Mouse (Mus musculus) Patski (cell line): ENCODE results near the gene Junb. TPM values are rescaled to one million over a fixed set of nuclear protein-coding genes. Genes with fewer than 3 reads are reported as not detected.
A peak's percentile ranks its signal among the peaks of the same experiment; 100 is the strongest.

ENCODE experiments used
- ATAC-seq: fragments of 100-300 bp; one replicate; pipeline ENCODE4 v1.8.0; 2021
- CTCF ChIA-PET: fragments of 350-600 bp; sonication (Branson Sonifier 250); formaldehyde crosslinking; loops from one replicate; lab custom pipeline; 2022; ENCODE audit warnings: inconsistent platforms; lab: Charles Lee
- POLR2A ChIA-PET: fragments of 350-600 bp; sonication (Branson Sonifier 250); formaldehyde crosslinking; loops from one replicate; lab custom pipeline; 2022; ENCODE audit warnings: antibody characterized with exemption, inconsistent platforms; lab: Charles Lee
- DNase-seq: peaks from one replicate; pipeline ENCODE4 v3.0.0-alpha.2; 2011; ENCODE audit warnings: low read depth, low spot score
- H3K27me3 ChIP-seq: fragments of 371-371 bp; one replicate; pipeline ENCODE4 v1.5.1; 2021
- CTCF ChIP-seq: fragments of 100-300 bp; IDR thresholded peaks from one replicate; pipeline ENCODE4 v1.5.1; 2021
- in situ Hi-C: fragments of 300-500 bp; cut with MboI; formaldehyde crosslinking; loops from 3 replicates; pipeline ENCODE4 v1.11.1; 2018; ENCODE audit warnings: low pct_unique_long_range_greater_than_20kb, mixed read lengths
- polyA plus RNA-seq: library from polyadenylated mRNA; unstranded; gene quantifications from one replicate; pipeline ENCODE4 v1.2.3, GENCODE M21; 2021

The Junb gene
- polyA plus RNA-seq: 280 TPM

DNA sequence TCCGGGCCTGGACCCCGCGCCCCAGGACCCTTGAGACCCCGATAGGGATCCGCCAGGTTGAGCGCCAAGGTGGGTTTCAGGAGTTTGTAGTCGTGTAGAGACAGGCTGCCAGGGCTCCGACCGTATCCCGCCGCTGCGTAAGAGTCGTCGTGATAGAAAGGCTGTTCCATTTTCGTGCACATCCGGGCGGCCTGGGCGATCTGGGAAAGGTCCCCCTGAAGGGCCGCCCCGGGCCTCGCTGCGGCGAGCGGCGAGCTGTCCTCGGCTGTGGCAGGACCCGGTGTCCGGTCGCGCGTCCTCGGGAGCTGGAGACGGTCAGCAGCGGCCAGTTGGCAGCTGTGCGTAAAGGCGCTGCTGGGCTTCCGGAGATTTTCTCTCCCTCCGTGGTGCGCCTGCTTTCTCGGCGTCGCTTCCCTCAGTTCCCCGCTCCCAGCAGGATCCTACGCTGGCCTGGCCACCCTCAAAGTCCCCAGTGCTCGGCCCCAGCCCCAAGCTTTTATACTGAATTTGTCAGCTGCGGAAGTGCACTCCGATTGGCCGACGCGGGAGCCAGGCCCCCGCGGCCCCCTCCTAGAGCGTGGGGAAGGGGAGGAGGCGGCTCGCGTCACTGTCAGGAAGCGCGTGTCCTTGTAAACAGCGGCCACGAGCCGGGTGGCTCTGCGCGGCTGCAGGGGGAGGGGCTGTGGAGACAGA, at the start of gene Junb:
Junb (minus strand) TSS at position 471 of the 693 bp plus-strand sequence.
- ATAC-seq (peak; percentile 22), DNase-seq (no peak)
- ChIA-PET POLR2A (interaction anchor here (0.5 to 9.8 kb wide), 6 partner anchors 9 to 320 kb away, joined by 3 to 225 read pairs (median 4); partner anchors contain the start of genes Gm49661, Hook2, Prdx2 and Rnaseh2a), CTCF (interaction anchor here (1.0 to 13.4 kb wide), 2 partner anchors 12 to 21 kb away, joined by 4 to 351 read pairs; partner anchors contain the start of gene Hook2)
- H3K27me3 ChIP-seq: no peaks in the 10 kb centered on the region
- in situ Hi-C loops: no loop called here
- no peak for TF ChIP-seq CTCF

DNA sequence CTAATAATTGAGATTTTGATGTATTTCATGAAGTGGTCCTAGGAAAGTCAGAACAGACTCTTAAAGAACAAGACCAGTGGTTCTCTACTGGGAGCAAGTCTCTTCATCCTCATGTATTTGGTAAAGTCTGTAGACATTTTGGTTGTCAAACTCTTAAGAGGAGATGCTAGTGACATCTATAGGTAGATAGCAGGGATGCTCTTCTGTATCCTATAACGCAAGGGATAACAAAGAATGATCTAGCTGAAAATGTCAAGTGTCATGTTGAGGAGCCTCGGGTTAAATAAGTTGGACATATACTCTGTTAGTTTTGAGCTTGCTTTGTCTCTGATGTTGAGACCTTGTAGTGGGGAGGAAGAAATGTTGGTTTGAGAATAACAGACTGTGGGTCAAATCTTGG, 49.4 kb upstream of the Junb start:
- H3K27me3 ChIP-seq: no peaks in the 10 kb centered on the region
- in situ Hi-C loops: no loop called here
- TF ChIP-seq CTCF: no peak
- DNase-seq (no peak), ATAC-seq (no peak)
- ChIA-PET CTCF (interaction anchor here (1.0 kb wide), 2 partner anchors 33 to 53 kb away, joined by 3 read pairs; no protein-coding TSS in a partner anchor), POLR2A (no interaction called here)

DNA sequence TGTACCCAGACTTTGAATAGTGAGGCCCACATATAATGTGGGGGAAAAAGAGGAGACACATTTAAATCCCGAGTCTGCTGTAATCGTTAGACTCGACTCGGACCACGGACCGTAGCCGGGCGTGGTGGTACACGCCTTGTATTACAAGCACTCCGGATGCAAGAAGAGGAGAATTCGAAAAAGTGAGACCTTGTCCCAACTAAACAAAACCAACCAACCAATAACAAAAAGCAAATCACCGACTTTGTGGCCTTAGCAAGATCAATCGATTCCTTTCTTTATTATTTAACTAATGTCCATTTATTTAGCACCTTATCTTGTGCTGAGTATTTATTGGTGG, 49.0 kb upstream of the Junb start:
- in situ Hi-C loops: no loop called here
- DNase-seq: no peak
- no peak for ATAC-seq
- CTCF ChIA-PET: interaction anchor here (1.0 kb wide), 1 partner anchor 34 kb away, joined by 3 read pairs; no protein-coding TSS in a partner anchor
- H3K27me3 ChIP-seq: no peaks in the 10 kb centered on the region
- TF ChIP-seq CTCF: no peak
- POLR2A ChIA-PET: interaction anchor here (1.9 kb wide), 1 partner anchor 51 kb away, joined by 7 read pairs; no protein-coding TSS in a partner anchor

DNA sequence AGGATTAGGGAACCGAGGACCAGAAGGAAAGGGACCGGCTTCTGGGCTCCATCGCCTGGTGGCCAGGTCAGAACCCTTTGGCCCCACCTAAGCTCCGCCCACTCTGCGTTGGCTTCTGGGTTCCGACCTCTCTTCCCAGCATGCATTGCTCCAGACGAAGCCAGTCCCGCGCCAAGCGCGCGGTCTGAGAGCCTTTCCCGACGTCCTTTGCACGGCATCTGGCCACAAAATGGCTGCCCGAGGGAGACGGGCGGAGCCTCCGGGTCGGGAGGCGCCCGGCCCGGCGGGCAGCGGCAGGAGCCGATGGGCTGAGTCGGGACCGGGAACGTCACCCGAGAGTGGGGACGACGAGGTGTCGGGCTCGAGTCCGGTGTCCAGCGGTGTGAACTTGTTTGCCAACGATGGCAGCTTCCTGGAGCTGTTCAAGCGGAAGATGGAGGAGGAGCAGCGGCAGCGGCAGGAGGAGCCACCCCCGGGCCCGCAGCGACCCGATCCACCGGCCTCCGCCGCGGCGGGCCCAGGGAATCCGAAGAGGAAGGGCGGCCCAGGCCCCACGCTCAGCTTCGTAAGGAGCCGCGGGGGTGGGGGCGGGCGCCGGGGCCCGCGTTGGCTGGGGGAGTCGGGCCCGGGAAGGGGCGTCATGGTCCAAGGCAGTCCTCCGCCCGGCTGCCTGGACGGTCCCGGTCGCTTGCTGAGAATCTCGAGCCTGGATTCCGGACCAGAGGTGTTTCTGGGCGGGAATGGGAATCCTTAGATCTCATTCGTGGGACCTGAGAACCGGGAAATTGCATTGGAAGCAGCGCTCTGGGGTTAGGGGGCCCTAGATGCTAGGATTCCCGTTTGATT, 48.4 kb upstream of the Junb start, which contains the start of gene Trir:
Trir (plus strand) TSS at position 154 of the 846 bp plus-strand sequence.
- H3K27me3 ChIP-seq: no peaks in the 10 kb centered on the region
- POLR2A ChIA-PET: interaction anchor here (1.2 to 1.9 kb wide), 3 partner anchors 9 to 51 kb away, joined by 7 to 11 read pairs (median 9); partner anchors contain the start of gene Tnpo2
- in situ Hi-C loops: no loop called here
- CTCF ChIA-PET: interaction anchor here (1.5 to 2.0 kb wide), 2 partner anchors 10 to 14 kb away, joined by 4 to 8 read pairs; partner anchors contain the start of gene Tnpo2
- no peak for TF ChIP-seq CTCF
- ATAC-seq (peak; percentile 75), DNase-seq (peak; percentile 85)

DNA sequence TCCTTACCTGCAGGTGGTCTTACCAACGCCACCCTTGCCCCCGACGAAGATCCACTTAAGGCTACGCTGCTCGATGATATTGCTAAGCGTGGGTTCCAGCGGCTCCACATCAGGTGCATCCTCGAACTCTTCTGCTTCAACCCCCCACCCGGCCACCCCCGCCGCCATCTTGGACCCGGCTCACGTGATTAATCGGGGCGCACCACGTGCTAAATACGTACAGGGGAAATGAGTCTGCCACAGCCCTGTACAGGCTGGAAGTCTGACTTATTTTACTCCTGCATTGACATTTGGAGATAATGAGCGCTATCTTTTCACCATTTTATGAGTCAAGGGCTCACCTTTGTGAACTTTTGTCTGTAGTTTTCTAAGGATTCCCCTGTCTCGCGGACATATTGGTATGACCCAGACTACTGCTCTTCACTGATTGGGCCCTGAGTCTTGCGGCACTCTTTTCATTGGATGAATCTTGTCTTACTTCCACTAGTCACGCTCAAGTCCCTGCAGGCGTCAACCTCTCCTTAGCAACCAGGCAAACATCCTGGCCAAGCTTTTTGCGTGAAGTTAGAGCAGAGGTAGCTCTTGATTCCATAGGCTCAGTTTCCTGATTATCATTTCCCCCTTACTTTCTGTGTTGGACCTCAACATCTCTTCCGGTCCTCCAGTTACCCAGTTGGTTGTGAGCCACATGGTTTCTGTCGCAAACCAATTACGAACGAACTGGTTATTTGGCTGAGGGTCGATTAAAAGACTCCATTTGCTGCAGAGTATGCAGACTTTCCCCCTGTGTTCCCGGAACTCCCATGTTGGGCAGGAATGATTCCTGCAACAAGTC, 46.8 kb upstream of the Junb start, which contains the start of gene Asna1:
Asna1 (minus strand) TSS at position 184 of the 835 bp plus-strand sequence.
- CTCF ChIA-PET: interaction anchor here (0.9 to 2.0 kb wide), 3 partner anchors 11 to 46 kb away, joined by 4 to 8 read pairs (median 5); partner anchors contain the start of genes Dhps and Tnpo2
- no peaks in the 10 kb centered on the region for H3K27me3 ChIP-seq
- ATAC-seq (peak; percentile 73), DNase-seq (peak; percentile 80)
- POLR2A ChIA-PET: interaction anchor here (1.4 to 1.9 kb wide), 3 partner anchors 8 to 49 kb away, joined by 3 to 9 read pairs (median 7); no protein-coding TSS in a partner anchor
- in situ Hi-C loops: no loop called here
- TF ChIP-seq CTCF: no peak

DNA sequence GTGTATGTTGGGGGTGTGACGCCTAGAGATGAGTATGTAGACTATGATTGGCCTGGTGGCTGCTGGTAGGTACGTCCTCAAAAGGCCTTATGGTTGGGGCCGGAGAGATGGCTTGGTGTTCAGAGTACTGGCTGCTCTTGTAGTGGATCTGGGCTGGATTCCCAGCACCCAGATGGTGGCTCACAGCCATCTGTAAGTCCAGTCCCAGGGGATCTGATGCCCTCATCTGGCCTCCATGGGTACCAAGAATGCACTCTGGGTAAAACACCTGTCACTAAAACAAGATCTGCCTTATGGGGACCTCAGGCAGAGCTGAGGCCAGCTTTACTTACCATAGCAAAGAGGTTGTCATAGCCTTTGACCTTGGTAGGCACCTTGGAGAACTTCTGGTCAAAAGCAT, 45.3 kb upstream of the Junb start:
- H3K27me3 ChIP-seq: no peaks in the 10 kb centered on the region
- DNase-seq (no peak), ATAC-seq (no peak)
- in situ Hi-C loops: no loop called here
- POLR2A ChIA-PET: interaction anchor here (1.4 kb wide), 1 partner anchor 8 kb away, joined by 3 read pairs; no protein-coding TSS in a partner anchor
- TF ChIP-seq CTCF: no peak
- CTCF ChIA-PET: no interaction called here

DNA sequence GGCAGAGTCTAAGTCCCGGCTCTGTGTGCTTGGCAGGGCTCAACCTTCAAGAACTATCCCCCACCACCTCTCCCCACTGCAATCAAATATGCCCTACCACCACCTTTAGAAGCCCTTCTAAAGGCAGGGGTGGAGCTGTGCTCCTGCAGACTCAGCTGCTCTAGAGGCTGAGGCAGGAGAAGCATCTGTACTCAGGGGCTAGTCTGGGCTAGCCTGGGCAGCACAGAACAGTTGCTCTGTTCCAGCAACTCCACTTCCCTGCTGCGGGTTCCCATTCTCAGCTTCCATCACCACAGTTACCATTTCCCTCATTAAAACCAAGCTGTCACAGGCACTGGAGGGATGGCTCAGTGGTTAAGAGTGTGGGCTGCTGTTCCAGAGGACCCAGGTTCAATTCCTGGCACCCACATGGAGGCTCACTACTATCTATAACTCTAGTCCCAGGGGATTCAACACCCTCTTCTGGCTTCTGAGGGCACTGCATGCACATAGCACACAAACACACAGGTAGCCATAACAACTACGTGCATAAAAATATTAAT, 43.1 kb upstream of the Junb start:
- POLR2A ChIA-PET: no interaction called here
- CTCF ChIA-PET: interaction anchor here (0.6 kb wide), 1 partner anchor 28 kb away, joined by 3 read pairs; no protein-coding TSS in a partner anchor
- ATAC-seq (no peak), DNase-seq (no peak)
- H3K27me3 ChIP-seq: no peaks in the 10 kb centered on the region
- TF ChIP-seq CTCF: no peak
- in situ Hi-C loops: no loop called here

DNA sequence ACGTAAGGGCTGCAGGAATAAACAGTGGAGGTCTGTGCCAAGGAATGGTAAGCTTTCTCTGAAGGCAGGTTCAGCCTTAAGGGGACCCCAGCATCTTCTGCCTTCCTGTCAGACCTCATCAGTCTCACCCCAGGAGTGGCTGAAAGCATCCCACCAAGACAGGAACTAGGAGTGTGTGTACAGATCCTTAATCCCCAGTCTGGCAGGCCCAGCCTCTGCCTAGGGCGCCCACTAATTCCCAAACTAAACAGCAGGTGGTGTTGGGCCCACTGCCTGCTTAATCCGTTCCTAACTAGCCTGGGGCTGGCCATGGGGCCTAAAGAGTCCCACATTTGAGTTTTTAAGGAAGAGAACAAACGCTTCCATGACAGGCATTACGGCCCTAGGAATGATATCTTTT, 38.7 kb upstream of the Junb start:
- TF ChIP-seq CTCF: no peak
- CTCF ChIA-PET: interaction anchor here (1.5 kb wide), 1 partner anchor 20 kb away, joined by 6 read pairs; no protein-coding TSS in a partner anchor
- POLR2A ChIA-PET: interaction anchor here (1.2 to 1.6 kb wide), 2 partner anchors 9 to 42 kb away, joined by 5 to 9 read pairs; partner anchors contain the start of gene Trir
- H3K27me3 ChIP-seq: peaks cover 4% of the 10 kb centered on the region
- DNase-seq (no peak), ATAC-seq (no peak)
- in situ Hi-C loops: no loop called here

DNA sequence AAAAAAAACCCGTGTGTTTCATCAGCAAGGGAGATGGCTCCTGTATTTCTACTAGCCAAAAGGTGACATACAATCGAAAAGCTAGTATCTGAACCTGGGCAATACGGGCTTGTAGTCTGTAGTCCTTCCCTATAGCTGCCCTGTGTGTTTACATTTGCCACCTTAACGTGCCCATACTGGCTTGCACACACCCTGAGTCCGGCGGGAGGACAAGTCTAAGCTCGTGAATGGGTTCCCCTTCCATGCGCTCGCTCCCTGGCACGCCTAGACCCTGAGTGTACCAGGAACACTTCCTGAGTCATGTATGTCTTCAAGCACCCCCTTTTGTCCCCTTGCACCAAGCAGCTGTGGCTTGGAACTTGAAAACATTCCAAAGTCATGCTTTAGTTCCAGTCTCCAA, 38.2 kb upstream of the Junb start:
- ATAC-seq (no peak), DNase-seq (no peak)
- ChIA-PET CTCF (interaction anchor here (1.5 kb wide), 1 partner anchor 19 kb away, joined by 6 read pairs; no protein-coding TSS in a partner anchor), POLR2A (interaction anchor here (1.2 to 1.6 kb wide), 2 partner anchors 9 to 42 kb away, joined by 5 to 9 read pairs; partner anchors contain the start of gene Trir)
- no peak for TF ChIP-seq CTCF
- in situ Hi-C loops: no loop called here
- H3K27me3 ChIP-seq: peaks cover 4% of the 10 kb centered on the region
